Mouse (Mus musculus) midbrain, postnatal 0 days (tissue): Measurements from ENCODE around the gene Shc4. TPM values are rescaled to one million over a fixed set of nuclear protein-coding genes. Genes with fewer than 3 reads are reported as not detected.

Source experiments
- ATAC-seq: fragments of 200-750 bp; cut with Nextera tagmentation; 2 replicates; pipeline ENCODE4 v1.8.0; 2017; ENCODE audit warnings: moderate number of reproducible peaks, mild to moderate bottlenecking, moderate TSS enrichment, moderate library complexity; ENCODE audit not compliant: low FRiP score
- DNase-seq: peaks from one replicate; pipeline ENCODE4 v3.0.0-alpha.2; 2015; ENCODE audit warnings: low spot score
- H3K27ac ChIP-seq: fragments of 300-500 bp; sonication (generic); 2 replicates; pipeline ENCODE4 v1.5.1; 2014; ENCODE audit warnings: low read depth, mild to moderate bottlenecking, low read length, mixed read lengths
- H3K27me3 ChIP-seq: fragments of 300-500 bp; sonication (generic); 2 replicates; pipeline ENCODE4 v1.6.1; 2014; ENCODE audit warnings: low read length, control low read depth, mixed read lengths; ENCODE audit not compliant: insufficient read depth
- H3K36me3 ChIP-seq: fragments of 300-500 bp; sonication (generic); 2 replicates; pipeline ENCODE4 v1.6.1; 2014; ENCODE audit warnings: low read length, control low read depth, mixed read lengths; ENCODE audit not compliant: insufficient read depth
- H3K4me1 ChIP-seq: fragments of 300-500 bp; sonication (generic); 2 replicates; pipeline ENCODE4 v1.6.1; 2014; ENCODE audit warnings: mild to moderate bottlenecking, control low read depth, antibody characterized with exemption, low read length, mixed read lengths; ENCODE audit not compliant: insufficient read depth
- H3K4me2 ChIP-seq: fragments of 300-500 bp; sonication (generic); 2 replicates; pipeline ENCODE4 v1.6.1; 2014; ENCODE audit warnings: low read depth, mild to moderate bottlenecking, low read length, mixed read lengths; ENCODE audit not compliant: poor library complexity, severe bottlenecking
- H3K4me3 ChIP-seq: fragments of 300-500 bp; sonication (generic); 2 replicates; pipeline ENCODE4 v1.5.1; 2014; ENCODE audit warnings: low read depth, mild to moderate bottlenecking, low read length, moderate library complexity
- H3K9ac ChIP-seq: fragments of 300-500 bp; sonication (generic); replicated peaks from 2 replicates; pipeline ENCODE4 v1.6.1; 2014; ENCODE audit warnings: mild to moderate bottlenecking, low read length, moderate library complexity, mixed read lengths; ENCODE audit not compliant: poor library complexity, severe bottlenecking
- H3K9me3 ChIP-seq: fragments of 300-500 bp; sonication (generic); 2 replicates; pipeline ENCODE4 v1.6.1; 2016; ENCODE audit warnings: low read length, control low read depth
- CTCF ChIP-seq: IDR thresholded peaks from 2 replicates; pipeline ENCODE4 v1.5.1; 2016; ENCODE audit warnings: antibody characterized with exemption, mild to moderate bottlenecking
- WGBS: fragments of 180-500 bp; shearing (Covaris S2); extraction: QIAGEN DNeasy Blood & Tissue Kit; methylation state at CpG from one replicate; pipeline ENCODE4 v1.1.7; 2014; 5-methylcytosine and 5-hydroxymethylcytosine counted together
- polyA plus RNA-seq: library from polyadenylated mRNA; unstranded; fragments of >200 nt; fragmentation: Nextera tagmentation; extraction: Ambion mirVana; gene quantifications from 2 replicates; pipeline ENCODE4 v1.2.1, GENCODE M21; 2015
- total RNA-seq: library from RNA; depleted of rRNA; stranded (reverse); fragments of >200 nt; gene quantifications from 2 replicates; pipeline ENCODE4 v1.2.3, GENCODE M21; 2014; rRNA removed

The Shc4 gene
- total RNA-seq = 6.7 and 9.1 TPM in 2 replicates
- polyA plus RNA-seq = 2.5 and 2.8 TPM in 2 replicates

DNA sequence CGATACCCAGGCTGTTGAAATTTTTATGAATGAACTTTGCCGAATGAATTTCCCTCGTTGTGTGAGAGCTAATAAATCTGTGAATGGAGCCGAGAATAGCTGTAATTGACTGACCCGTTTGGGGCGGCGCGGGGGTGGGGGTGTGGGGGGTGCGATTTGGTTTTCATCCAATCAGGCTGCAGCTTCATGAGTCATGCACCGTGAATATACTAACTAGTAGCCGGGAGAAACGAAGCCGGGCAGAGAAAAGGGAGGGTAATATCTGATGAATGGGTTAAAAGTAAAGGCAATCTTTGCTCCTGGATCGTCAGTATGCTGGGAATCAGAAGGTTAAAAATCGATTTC lies at the start of gene Shc4:
Shc4 (minus strand) TSS at position 63 of the 345 bp plus-strand sequence.
- peak within 1 kb of the TSS; percentile 57 for H3K27ac ChIP-seq
- peak; percentile 80 for DNase-seq
- H3K4me2 ChIP-seq = peak within 1 kb of the TSS; percentile 97
- H3K4me1 ChIP-seq = peaks cover 8% of the 10 kb centered on the region; the same call in 1 of the 2 replicates
- H3K36me3 ChIP-seq = no peaks in the 10 kb centered on the region
- H3K9ac ChIP-seq = peak within 1 kb of the TSS; percentile 72
- peak within 1 kb of the TSS; percentile 47 for H3K4me3 ChIP-seq
- ATAC-seq = peak; percentile 89
- H3K27me3 ChIP-seq = no peaks in the 10 kb centered on the region
- TF ChIP-seq CTCF = no peak
- no peaks in the 10 kb centered on the region for H3K9me3 ChIP-seq
- WGBS = under 1% methylated on average over 15 of the region's 15 CpGs

DNA sequence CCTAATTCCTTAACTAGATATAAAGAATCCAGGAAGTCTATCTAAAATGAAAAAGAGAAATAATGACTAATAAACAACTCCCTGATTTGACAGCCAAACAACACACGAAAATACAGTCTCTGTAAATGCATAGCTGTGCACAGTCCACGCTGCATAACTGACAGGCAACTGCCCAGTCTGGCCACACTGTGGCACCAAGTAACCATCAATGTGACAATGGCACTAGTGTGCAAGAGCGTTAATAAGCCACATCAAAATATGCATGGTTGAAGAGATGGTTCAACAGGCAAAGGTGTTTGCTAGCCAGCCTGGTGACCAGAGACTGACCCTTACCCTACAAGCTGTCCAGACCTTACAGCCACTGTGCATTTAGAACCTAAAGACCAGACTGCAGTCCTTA lies 41.1 kb upstream of the Shc4 start:
- no peak overlapping the region for H3K9ac ChIP-seq
- H3K36me3 ChIP-seq = peaks cover 36% of the 10 kb centered on the region
- no peak overlapping the region for H3K4me2 ChIP-seq
- H3K27ac ChIP-seq = no peak overlapping the region
- no peaks in the 10 kb centered on the region for H3K9me3 ChIP-seq
- H3K27me3 ChIP-seq = no peaks in the 10 kb centered on the region
- 74% methylated on average over 3 of the region's 3 CpGs for WGBS
- no peak for ATAC-seq
- TF ChIP-seq CTCF = peak; percentile 72
- H3K4me1 ChIP-seq = no peaks in the 10 kb centered on the region
- no peak overlapping the region for H3K4me3 ChIP-seq
- DNase-seq = peak; percentile 56

DNA sequence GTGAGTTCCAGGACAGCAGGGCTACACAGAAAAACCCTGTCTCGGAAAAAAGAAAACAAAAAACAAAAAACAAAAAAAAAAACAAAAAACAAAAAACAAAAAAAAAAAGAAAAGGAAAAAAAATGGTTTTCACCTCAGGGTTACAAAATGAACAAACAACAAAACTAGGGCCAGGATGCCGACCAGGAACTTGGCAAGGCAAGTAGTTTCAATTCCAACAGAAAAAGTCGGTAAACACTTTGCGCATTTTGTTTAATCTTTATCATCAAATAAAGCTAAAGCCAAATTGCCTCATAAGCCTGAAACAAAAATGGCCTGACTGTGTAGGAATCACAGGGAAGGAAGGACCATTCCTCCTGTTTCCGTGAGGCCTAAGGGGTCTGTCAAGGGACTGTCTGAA lies 40.6 kb upstream of the Shc4 start:
- no peak for TF ChIP-seq CTCF
- Histone ChIP-seq H3K4me2 (no peak overlapping the region), H3K9ac (no peak overlapping the region), H3K27me3 (no peaks in the 10 kb centered on the region), H3K9me3 (no peaks in the 10 kb centered on the region), H3K4me3 (no peak overlapping the region), H3K36me3 (peaks cover 38% of the 10 kb centered on the region), H3K27ac (no peak overlapping the region), H3K4me1 (no peaks in the 10 kb centered on the region)
- no peak for DNase-seq
- 92% methylated on average over 5 of the region's 5 CpGs for WGBS
- no peak for ATAC-seq

DNA sequence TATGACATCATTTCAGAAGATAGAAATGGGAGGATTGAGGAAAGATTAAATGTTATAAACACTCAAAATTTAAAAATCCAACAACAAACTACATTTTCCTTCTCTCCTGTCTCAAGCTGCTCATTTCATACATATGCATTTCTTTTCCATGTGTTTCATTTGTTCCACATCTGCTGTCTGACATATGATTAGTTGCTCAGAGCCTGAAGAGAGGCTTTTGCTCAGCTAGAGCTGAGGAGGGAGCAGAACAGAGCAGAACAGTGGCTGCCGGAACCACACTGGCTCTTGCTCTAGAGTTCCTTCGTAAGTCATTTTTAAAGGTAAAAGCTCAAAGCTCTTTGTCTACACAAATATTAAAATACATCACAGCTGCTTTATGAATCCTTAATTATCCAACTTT lies 25.4 kb upstream of the Shc4 start:
- H3K9ac ChIP-seq = no peak overlapping the region
- WGBS = 92% methylated on average over 2 of the region's 2 CpGs
- peaks cover 74% of the 10 kb centered on the region for H3K36me3 ChIP-seq

DNA sequence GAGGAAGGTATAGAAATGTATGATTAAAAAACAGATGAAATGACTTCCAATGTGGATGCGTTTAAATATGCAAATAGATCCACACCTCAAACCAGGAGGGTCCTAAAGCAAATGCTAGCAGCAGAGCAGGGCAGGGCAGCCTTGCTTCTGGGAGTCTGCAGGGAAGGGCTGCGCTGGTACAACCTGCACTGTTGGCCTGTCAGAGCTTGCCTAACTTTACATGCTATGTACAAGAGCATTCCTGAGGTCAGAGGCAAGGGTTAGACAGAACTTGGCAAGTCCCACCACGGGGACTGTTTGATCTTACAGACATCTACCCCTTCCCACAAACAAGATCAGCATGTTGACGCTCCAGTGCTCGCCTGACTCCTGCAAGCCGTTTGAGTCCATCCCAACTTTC lies 15.4 kb upstream of the Shc4 start:
- peaks cover 24% of the 10 kb centered on the region for H3K36me3 ChIP-seq
- no peak overlapping the region for H3K4me3 ChIP-seq
- H3K9me3 ChIP-seq = no peaks in the 10 kb centered on the region
- no peaks in the 10 kb centered on the region for H3K4me1 ChIP-seq
- no peak overlapping the region for H3K27ac ChIP-seq
- WGBS = 86% methylated on average over 6 of the region's 6 CpGs
- TF ChIP-seq CTCF = no peak
- no peak overlapping the region for H3K4me2 ChIP-seq
- DNase-seq (no peak), ATAC-seq (no peak)
- H3K27me3 ChIP-seq = no peaks in the 10 kb centered on the region
- H3K9ac ChIP-seq = no peak overlapping the region

More for the DNA sequence above, 25.4 kb upstream of the Shc4 start:
- no peak for TF ChIP-seq CTCF
- ATAC-seq (no peak), DNase-seq (no peak)
- Histone ChIP-seq H3K27ac (no peak overlapping the region), H3K9me3 (no peaks in the 10 kb centered on the region), H3K4me2 (no peak overlapping the region), H3K4me1 (no peaks in the 10 kb centered on the region), H3K27me3 (no peaks in the 10 kb centered on the region), H3K4me3 (no peak overlapping the region)

DNA sequence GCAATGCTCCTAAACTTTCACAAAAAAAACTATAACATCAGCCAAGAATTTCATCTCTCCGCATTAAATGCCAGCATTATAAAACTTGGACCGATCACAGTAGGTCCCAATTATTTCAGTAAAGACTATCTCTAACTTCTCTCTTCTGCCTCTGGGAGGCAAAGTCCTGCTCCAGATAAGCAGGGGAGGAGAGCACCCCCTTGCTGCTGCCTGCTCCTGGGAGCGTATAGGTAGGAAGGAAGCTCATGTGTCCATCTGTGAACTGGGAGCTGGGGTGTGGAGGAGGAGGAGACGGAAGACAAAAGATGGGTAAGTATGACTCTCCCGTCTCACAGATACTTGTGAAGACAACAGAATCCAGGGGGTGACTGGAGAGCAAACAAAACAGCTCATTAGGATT lies 14.8 kb upstream of the Shc4 start:
- Histone ChIP-seq H3K4me2 (no peak overlapping the region), H3K9ac (no peak overlapping the region), H3K27me3 (no peaks in the 10 kb centered on the region), H3K36me3 (peaks cover 18% of the 10 kb centered on the region), H3K27ac (no peak overlapping the region), H3K4me3 (no peak overlapping the region), H3K4me1 (no peaks in the 10 kb centered on the region), H3K9me3 (no peaks in the 10 kb centered on the region)
- no peak for ATAC-seq
- TF ChIP-seq CTCF = peak; percentile 47
- no peak for DNase-seq
- 72% methylated on average over 5 of the region's 5 CpGs for WGBS
